Mouse (Mus musculus) neural tube, embryonic 13.5 days (tissue): ENCODE results near the gene Zc3h10. TPM values are rescaled to one million over a fixed set of nuclear protein-coding genes. Genes with fewer than 3 reads are reported as not detected.
A peak's percentile ranks its signal among the peaks of the same experiment; 100 is the strongest.
"Not testable (repeated sequence)": the region's sequence is repeated elsewhere in the genome, so short reads cannot be mapped to it uniquely, and the experiment has no call there.

ENCODE experiments used
- ATAC-seq: fragments of 200-750 bp; cut with Nextera tagmentation; 2 replicates; pipeline ENCODE4 v1.8.0; 2017; ENCODE audit warnings: low read depth, mild to moderate bottlenecking, moderate TSS enrichment, moderate library complexity
- H3K27ac ChIP-seq: fragments of 300-500 bp; sonication (generic); replicated peaks from 2 replicates; pipeline ENCODE4 v1.5.1; 2015; ENCODE audit warnings: moderate library complexity, mild to moderate bottlenecking, inconsistent platforms
- H3K27me3 ChIP-seq: fragments of 300-500 bp; sonication (generic); 2 replicates; pipeline ENCODE4 v1.6.1; 2015; ENCODE audit warnings: mild to moderate bottlenecking, inconsistent platforms
- H3K36me3 ChIP-seq: fragments of 300-500 bp; sonication (generic); 2 replicates; pipeline ENCODE4 v1.6.1; 2015; ENCODE audit warnings: mild to moderate bottlenecking, inconsistent platforms
- H3K4me1 ChIP-seq: fragments of 300-500 bp; sonication (generic); replicated peaks from 2 replicates; pipeline ENCODE4 v1.6.1; 2015; ENCODE audit warnings: inconsistent platforms
- H3K4me2 ChIP-seq: fragments of 300-500 bp; sonication (generic); 2 replicates; pipeline ENCODE4 v1.6.1; 2015; ENCODE audit warnings: inconsistent platforms, mild to moderate bottlenecking, moderate library complexity
- H3K4me3 ChIP-seq: fragments of 300-500 bp; sonication (generic); 2 replicates; pipeline ENCODE4 v1.5.1; 2015; ENCODE audit warnings: mild to moderate bottlenecking, inconsistent platforms
- H3K9ac ChIP-seq: fragments of 300-500 bp; sonication (generic); 2 replicates; pipeline ENCODE4 v1.6.1; 2015; ENCODE audit warnings: moderate library complexity, mild to moderate bottlenecking, inconsistent platforms
- H3K9me3 ChIP-seq: fragments of 300-500 bp; sonication (generic); 2 replicates; pipeline ENCODE4 v1.6.1; 2016; ENCODE audit warnings: inconsistent platforms
- WGBS: fragments of 180-500 bp; shearing (Covaris S2); methylation state at CpG from one replicate; pipeline ENCODE4 v1.1.7; 2015; 5-methylcytosine and 5-hydroxymethylcytosine counted together
- polyA plus RNA-seq: library from polyadenylated mRNA; unstranded; fragments of >200 nt; fragmentation: Nextera tagmentation; extraction: Ambion mirVana; gene quantifications from 2 replicates; pipeline ENCODE4 v1.2.1, GENCODE M21; 2015

The Zc3h10 gene
- polyA plus RNA-seq, 1 experiment from 2014 or later: 19.9 TPM

GRCm38 (mm10) chr10:128499116-128499671 lies 48.4 kb downstream of the Zc3h10 start:
- Histone ChIP-seq H3K9me3 (no peaks in the 10 kb centered on the region), H3K36me3 (no peaks in the 10 kb centered on the region), H3K27me3 (no peaks in the 10 kb centered on the region), H3K4me2 (peak overlapping the region; percentile 81), H3K27ac (peak overlapping the region; percentile 84), H3K4me3 (peak overlapping the region; percentile 60), H3K9ac (peak overlapping the region; percentile 71), H3K4me1 (peaks cover 40% of the 10 kb centered on the region)
- WGBS: under 1% methylated on average over 21 of the region's 21 CpGs
- ATAC-seq: 0 out of 2 replicates have a peak, but pooled peaks have one; percentile 7

DNA sequence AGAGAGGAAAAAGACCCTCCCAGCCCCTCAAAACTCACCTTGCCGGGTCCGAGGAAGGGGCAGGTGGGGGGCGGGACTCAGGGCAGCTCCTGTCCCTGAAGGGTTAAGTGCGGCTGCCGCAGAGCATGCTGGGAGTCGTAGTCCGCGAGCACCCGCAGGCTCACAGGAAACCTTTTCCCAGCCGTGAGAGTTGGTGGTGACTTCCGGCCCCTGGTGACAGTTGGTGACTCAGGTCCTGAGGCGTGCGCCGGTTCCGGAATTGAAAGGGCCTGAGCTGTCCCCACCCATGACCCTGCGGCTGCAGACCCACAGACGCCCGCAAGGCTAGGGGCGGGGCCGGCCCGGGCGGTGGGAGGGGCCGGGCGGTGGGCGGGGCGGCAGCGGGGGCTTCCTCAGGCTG lies 49.0 kb downstream of the Zc3h10 start, which contains the start of gene Myl6b:
TSS of gene Myl6b (minus strand) at position 96 of the 400 bp plus-strand sequence.
- under 1% methylated on average over 27 of the region's 27 CpGs for WGBS
- no peaks in the 10 kb centered on the region for H3K27me3 ChIP-seq

DNA sequence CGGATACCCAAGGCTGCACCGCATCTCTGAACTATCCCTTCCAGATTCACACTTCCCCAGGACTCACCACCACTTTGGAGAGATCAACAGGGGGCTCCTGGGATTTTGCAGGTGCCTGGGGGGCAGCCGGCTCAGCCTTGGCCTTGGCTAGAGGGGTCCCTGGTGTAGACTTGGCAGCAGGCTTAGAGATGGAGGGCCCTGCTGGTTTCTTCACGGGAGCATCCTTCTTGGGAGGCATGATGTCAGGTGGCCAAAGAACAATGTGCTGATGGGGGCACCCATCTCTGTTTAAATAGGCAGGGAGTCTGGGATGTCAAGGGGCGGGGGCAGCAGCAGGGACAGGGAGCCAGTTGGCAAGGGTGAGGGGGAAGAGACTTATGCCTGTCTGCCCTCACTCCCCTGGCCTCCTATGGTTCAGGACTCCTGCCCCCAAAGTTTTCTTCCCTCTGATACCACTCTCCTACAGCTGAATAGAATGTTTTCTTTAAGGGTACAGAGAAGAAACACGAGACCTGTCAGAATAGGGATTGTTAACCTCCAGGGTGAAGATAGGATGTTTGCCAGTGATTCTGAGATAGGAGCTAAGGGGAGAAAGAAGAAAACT lies 50.3 kb downstream of the Zc3h10 start:
- no peak for ATAC-seq
- peak overlapping the region; percentile 81 for H3K4me2 ChIP-seq
- H3K36me3 ChIP-seq: no peaks in the 10 kb centered on the region
- 0 out of 2 replicates have a peak overlapping the region, but pooled peaks have one; percentile 2 for H3K4me3 ChIP-seq
- WGBS: 46% methylated on average over 6 of the region's 6 CpGs
- peaks cover 48% of the 10 kb centered on the region for H3K4me1 ChIP-seq
- no peaks in the 10 kb centered on the region for H3K9me3 ChIP-seq
- H3K9ac ChIP-seq: peak overlapping the region; percentile 4; the same call in 1 of the 2 replicates
- H3K27ac ChIP-seq: no peak overlapping the region
- no peaks in the 10 kb centered on the region for H3K27me3 ChIP-seq

More for the DNA sequence above, 49.0 kb downstream of the Zc3h10 start, which contains the start of gene Myl6b:
- Histone ChIP-seq H3K4me1 (peaks cover 40% of the 10 kb centered on the region), H3K9ac (peak within 1 kb of the TSS; percentile 71), H3K4me3 (peak within 1 kb of the TSS; percentile 60), H3K27ac (peak within 1 kb of the TSS; percentile 84), H3K4me2 (peak within 1 kb of the TSS; percentile 81), H3K36me3 (no peaks in the 10 kb centered on the region), H3K9me3 (no peaks in the 10 kb centered on the region)
- peak; percentile 78 for ATAC-seq

DNA sequence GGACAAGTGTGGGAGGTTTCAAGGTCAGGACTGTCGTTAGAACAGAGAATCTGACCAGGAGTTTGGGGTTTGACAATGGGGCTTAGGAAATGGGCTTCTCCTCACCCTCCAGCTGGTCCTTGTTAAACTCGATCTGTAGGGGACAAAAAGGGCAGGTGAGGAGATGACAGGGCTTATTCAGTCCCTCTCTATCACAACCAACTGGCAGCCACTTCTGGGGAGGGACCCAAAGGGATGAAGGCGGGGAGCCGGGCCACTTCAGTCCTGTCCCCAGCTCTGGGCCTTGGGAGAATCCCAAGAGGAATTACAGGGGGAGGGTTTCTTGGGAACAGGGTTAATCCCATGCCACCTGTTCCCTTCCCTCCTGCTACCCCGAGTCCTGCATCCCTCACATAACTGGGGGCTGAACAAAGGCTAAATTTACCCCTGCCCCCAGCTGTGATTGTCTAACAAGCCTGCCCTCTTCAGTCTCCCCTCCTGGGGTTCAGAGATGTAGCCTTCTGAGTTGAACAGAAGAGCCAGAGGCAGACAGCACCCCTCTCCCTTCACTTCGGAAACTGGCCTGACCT lies 51.0 kb downstream of the Zc3h10 start:
- no peak overlapping the region for H3K27ac ChIP-seq
- H3K27me3 ChIP-seq: no peaks in the 10 kb centered on the region
- H3K4me1 ChIP-seq: peaks cover 54% of the 10 kb centered on the region
- H3K36me3 ChIP-seq: peaks cover 4% of the 10 kb centered on the region
- WGBS: 43% methylated on average over 6 of the region's 6 CpGs
- peak overlapping the region; percentile 4; the same call in 1 of the 2 replicates for H3K9ac ChIP-seq
- no peak overlapping the region; the same call in 1 of the 2 replicates for H3K4me2 ChIP-seq
- no peak for ATAC-seq
- H3K4me3 ChIP-seq: 0 out of 2 replicates have a peak overlapping the region, but pooled peaks have one; percentile 2
- H3K9me3 ChIP-seq: no peaks in the 10 kb centered on the region

DNA sequence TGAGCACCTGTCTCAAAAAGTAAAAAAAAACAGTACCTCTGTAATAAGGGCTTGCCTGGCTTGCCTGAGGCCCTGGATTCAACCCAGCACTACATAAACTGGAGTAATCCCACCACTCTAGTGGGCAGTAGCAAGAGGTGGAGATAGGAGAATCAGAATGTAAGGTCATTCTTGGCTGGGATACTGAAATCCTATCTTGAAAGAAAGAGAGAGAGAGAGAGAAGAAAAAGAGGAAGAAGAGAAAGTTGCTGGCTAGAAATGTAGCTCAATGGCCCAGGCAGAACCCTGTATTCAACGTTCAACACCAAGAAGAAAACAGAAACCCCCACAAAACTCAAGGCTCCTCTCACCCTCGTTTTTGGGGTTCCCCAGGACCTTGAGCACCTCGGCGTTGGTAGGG lies 51.7 kb downstream of the Zc3h10 start:
- no peaks in the 10 kb centered on the region for H3K9me3 ChIP-seq
- peaks cover 61% of the 10 kb centered on the region for H3K4me1 ChIP-seq
- no peak for ATAC-seq
- H3K9ac ChIP-seq: no peak overlapping the region
- WGBS: 75% methylated on average over 4 of the region's 4 CpGs
- no peaks in the 10 kb centered on the region for H3K27me3 ChIP-seq
- H3K27ac ChIP-seq: no peak overlapping the region
- H3K36me3 ChIP-seq: peaks cover 11% of the 10 kb centered on the region
- H3K4me3 ChIP-seq: no peak overlapping the region
- H3K4me2 ChIP-seq: no peak overlapping the region

DNA sequence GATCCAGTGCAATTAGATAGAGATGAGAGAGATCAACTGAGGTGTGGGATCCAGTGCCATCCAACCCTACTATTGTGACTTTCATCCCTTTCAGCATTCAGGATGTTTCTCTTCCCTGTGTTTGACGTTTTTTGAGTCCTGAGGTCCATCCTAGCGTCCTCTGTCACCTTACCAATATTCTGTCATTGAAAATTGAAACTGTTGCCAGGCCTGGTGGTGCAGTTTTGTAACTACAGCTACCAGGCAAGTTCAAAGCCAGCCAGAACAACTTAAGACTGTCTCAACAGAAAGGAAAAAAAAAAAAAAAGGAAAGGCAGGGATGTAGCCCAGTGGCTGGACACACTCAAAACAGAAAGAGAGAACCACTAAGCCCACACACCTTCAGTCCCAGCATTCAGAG lies 52.3 kb downstream of the Zc3h10 start:
- Histone ChIP-seq H3K36me3 (peaks cover 17% of the 10 kb centered on the region), H3K4me2 (peak overlapping the region; percentile 76), H3K27ac (no peak overlapping the region), H3K9me3 (no peaks in the 10 kb centered on the region), H3K4me3 (peak overlapping the region; percentile 87; the same call in 1 of the 2 replicates), H3K9ac (0 out of 2 replicates have a peak overlapping the region, but pooled peaks have one; percentile 96), H3K27me3 (no peaks in the 10 kb centered on the region), H3K4me1 (peaks cover 66% of the 10 kb centered on the region)
- 83% methylated on average over 2 of the region's 2 CpGs for WGBS
- no peak for ATAC-seq

DNA sequence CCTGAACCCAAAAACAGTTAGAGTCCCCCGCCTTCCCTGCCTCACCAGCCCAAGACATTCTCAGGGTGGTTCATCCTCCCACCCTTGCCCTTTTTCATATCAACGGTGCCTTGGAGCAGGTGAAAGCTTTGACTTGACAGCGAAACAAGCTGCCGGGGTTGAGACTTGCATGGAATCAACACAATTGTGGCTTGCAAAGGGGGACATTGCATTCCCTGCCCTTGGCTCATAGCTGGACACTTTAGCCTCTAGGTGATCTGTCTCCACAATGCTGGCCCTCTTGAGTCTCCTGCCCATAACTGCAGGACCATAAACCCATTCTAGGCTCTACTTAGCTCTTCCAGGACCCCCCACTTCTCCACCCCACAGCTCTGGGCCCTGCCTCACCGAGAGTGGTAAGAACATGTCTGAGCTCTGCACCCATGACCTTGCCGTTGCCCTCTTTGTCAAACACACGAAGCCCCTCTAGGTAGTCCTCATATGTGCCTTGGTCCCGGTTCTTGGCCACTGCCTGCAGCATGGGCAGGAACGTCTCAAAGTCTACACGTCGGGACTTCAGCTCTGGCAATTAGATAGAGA lies 52.8 kb downstream of the Zc3h10 start:
- 59% methylated on average over 11 of the region's 11 CpGs for WGBS
- Histone ChIP-seq H3K9me3 (no peaks in the 10 kb centered on the region), H3K4me1 (peaks cover 69% of the 10 kb centered on the region), H3K4me2 (peak overlapping the region; percentile 76), H3K27me3 (no peaks in the 10 kb centered on the region), H3K4me3 (peak overlapping the region; percentile 87), H3K36me3 (peaks cover 22% of the 10 kb centered on the region), H3K9ac (peak overlapping the region; percentile 96), H3K27ac (peak overlapping the region; percentile 97)
- ATAC-seq: no peak

GRCm38 (mm10) chr10:128493695-128494666 lies 53.6 kb downstream of the Zc3h10 start, which contains the start of gene Myl6:
Gene Myl6 (minus strand): TSS chr10:128494145.
- H3K4me2 ChIP-seq: peak within 1 kb of the TSS; percentile 76
- peak; percentile 95 for ATAC-seq
- H3K36me3 ChIP-seq: peaks cover 30% of the 10 kb centered on the region
- peak within 1 kb of the TSS; percentile 97 for H3K27ac ChIP-seq
- H3K9me3 ChIP-seq: no peaks in the 10 kb centered on the region
- peaks cover 62% of the 10 kb centered on the region for H3K4me1 ChIP-seq
- peak within 1 kb of the TSS; percentile 96 for H3K9ac ChIP-seq
- peak within 1 kb of the TSS; percentile 87 for H3K4me3 ChIP-seq
- H3K27me3 ChIP-seq: no peaks in the 10 kb centered on the region
- under 1% methylated on average over 45 of the region's 45 CpGs for WGBS

GRCm38 (mm10) chr10:128493319-128493694 lies 54.3 kb downstream of the Zc3h10 start:
- Histone ChIP-seq H3K9me3 (no peaks in the 10 kb centered on the region), H3K9ac (peak overlapping the region; percentile 96), H3K27ac (peak overlapping the region; percentile 97), H3K36me3 (peaks cover 36% of the 10 kb centered on the region), H3K4me2 (peak overlapping the region; percentile 76), H3K4me3 (peak overlapping the region; percentile 87), H3K4me1 (peaks cover 61% of the 10 kb centered on the region), H3K27me3 (no peaks in the 10 kb centered on the region)
- 0% methylated on average over 12 of the region's 12 CpGs for WGBS
- ATAC-seq: peak; percentile 48

- no peaks in the 10 kb centered on the region for H3K9me3 ChIP-seq
- peaks cover 56% of the 10 kb centered on the region for H3K4me1 ChIP-seq
- no peaks in the 10 kb centered on the region for H3K27me3 ChIP-seq
- peak overlapping the region; percentile 87 for H3K4me3 ChIP-seq
- peaks cover 42% of the 10 kb centered on the region for H3K36me3 ChIP-seq
- peak overlapping the region; percentile 96 for H3K9ac ChIP-seq
- ATAC-seq: peak; percentile 26; the same call in 1 of the 2 replicates
- H3K27ac ChIP-seq: peak overlapping the region; percentile 97
- peak overlapping the region; percentile 76 for H3K4me2 ChIP-seq
- WGBS: 29% methylated on average over 12 of the region's 12 CpGs
Observed at GRCm38 (mm10) chr10:128492633-128493311, 54.8 kb downstream of the Zc3h10 start.

DNA sequence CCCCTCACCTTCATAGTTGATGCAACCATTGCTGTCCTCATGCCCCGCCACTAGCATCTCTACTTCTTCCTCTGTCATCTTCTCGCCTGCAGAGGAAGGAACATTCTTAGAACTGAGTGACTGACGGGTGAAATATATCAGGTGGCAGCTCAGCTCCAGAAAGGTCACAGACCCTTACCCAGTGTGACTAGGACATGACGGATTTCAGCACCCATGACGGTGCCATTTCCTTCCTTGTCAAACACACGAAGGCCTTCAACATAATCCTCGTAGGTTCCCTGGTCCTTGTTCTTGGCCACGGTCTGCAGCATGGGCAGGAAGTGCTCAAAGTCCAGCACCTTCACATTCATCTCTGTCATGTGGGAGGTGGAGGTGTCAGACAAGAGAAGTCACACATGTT lies 55.5 kb downstream of the Zc3h10 start:
- Histone ChIP-seq H3K36me3 (peaks cover 49% of the 10 kb centered on the region), H3K9ac (peak overlapping the region; percentile 96), H3K4me1 (peaks cover 48% of the 10 kb centered on the region), H3K4me2 (peak overlapping the region; percentile 76), H3K4me3 (peak overlapping the region; percentile 87)
- not testable (repeated sequence) for H3K27me3 ChIP-seq, ATAC-seq, H3K9me3 ChIP-seq, H3K27ac ChIP-seq
- WGBS: 66% methylated on average over 8 of the region's 8 CpGs
